Mouse (Mus musculus) bone marrow macrophage, adult 2 months (primary cell): Measurements from ENCODE around the gene Odf3l1. TPM values are rescaled to one million over a fixed set of nuclear protein-coding genes. Genes with fewer than 3 reads are reported as not detected.

Source experiments
- H3K27ac ChIP-seq: 2 replicates; pipeline ENCODE4 v1.5.1; 2012; ENCODE audit warnings: low read depth, low read length; ENCODE audit not compliant: insufficient read depth
- H3K4me1 ChIP-seq: 2 replicates; pipeline ENCODE4 v1.6.1; 2012; ENCODE audit warnings: low read length; ENCODE audit not compliant: control insufficient read depth, insufficient read depth
- H3K4me3 ChIP-seq: 2 replicates; pipeline ENCODE4 v1.5.1; 2012; ENCODE audit warnings: mild to moderate bottlenecking, low read length, moderate library complexity; ENCODE audit not compliant: insufficient read depth
- CTCF ChIP-seq: IDR thresholded peaks from 2 replicates; pipeline ENCODE4 v1.5.1; 2012; ENCODE audit warnings: low read depth, mild to moderate bottlenecking, low read length, moderate library complexity
- POLR2A ChIP-seq: IDR thresholded peaks from 2 replicates; pipeline ENCODE4 v1.6.1; 2012; ENCODE audit warnings: mild to moderate bottlenecking, low read depth, low read length, borderline replicate concordance
- polyA plus RNA-seq: library from polyadenylated mRNA; stranded (reverse); fragments of >200 nt; gene quantifications from 2 replicates; pipeline ENCODE4 v1.2.4, GENCODE M21; 2012; ENCODE audit not compliant: missing spikeins, insufficient read depth, insufficient read length

Gene Odf3l1
- polyA plus RNA-seq, 1 experiment: not detected

GRCm38 (mm10) chr9:56868292-56868691 is 3.8 kb upstream of the Odf3l1 start:
- TF ChIP-seq POLR2A (no peak), CTCF (no peak)
- H3K27ac ChIP-seq: no peak overlapping the region
- H3K4me3 ChIP-seq: no peak overlapping the region
- H3K4me1 ChIP-seq: peaks cover 49% of the 10 kb centered on the region

DNA sequence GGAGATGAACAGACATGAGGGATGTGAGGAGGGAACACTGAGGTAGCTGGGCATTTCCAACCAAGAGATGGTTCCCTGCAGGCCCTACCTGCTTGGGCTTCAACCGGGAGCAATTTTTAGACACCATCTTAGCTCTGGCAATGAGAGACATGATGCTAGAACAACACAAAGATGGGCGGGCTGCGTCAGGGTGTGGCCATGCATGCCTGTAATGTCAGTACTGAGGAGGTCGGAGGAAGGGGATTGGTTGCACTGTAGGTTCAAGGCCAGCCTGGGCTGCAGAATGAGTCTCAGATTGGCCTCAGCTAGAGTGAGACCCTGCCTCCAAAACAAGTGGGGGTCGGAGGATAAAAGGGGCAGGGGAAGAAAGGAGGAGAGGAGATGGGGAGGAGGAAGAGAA is 2.0 kb upstream of the Odf3l1 start:
- peaks cover 31% of the 10 kb centered on the region for H3K4me1 ChIP-seq
- no peak overlapping the region for H3K27ac ChIP-seq
- H3K4me3 ChIP-seq: no peak overlapping the region
- no peak for TF ChIP-seq CTCF
- TF ChIP-seq POLR2A: no peak

GRCm38 (mm10) chr9:56865673-56866400 is 1.4 kb upstream of the Odf3l1 start:
- no peak for TF ChIP-seq POLR2A
- Histone ChIP-seq H3K27ac (no peak overlapping the region), H3K4me3 (no peak overlapping the region), H3K4me1 (peaks cover 25% of the 10 kb centered on the region)

GRCm38 (mm10) chr9:56864832-56865231 is 353 bp upstream of the Odf3l1 start, which contains the start of gene Cspg4:
Cspg4 (plus strand) TSS chr9:56865033.
- H3K4me1 ChIP-seq: peaks cover 16% of the 10 kb centered on the region
- no peak for TF ChIP-seq CTCF
- no peak for TF ChIP-seq POLR2A
- no peak within 1 kb of the TSS for H3K4me3 ChIP-seq
- H3K27ac ChIP-seq: no peak within 1 kb of the TSS

- Histone ChIP-seq H3K27ac (no peak overlapping the region), H3K4me3 (no peak overlapping the region), H3K4me1 (peaks cover 7% of the 10 kb centered on the region; the same call in 1 of the 2 replicates)
- TF ChIP-seq POLR2A (no peak), CTCF (no peak)
These were observed 1.6 kb downstream of the Odf3l1 start for GRCm38 (mm10) chr9:56862863-56863262.

DNA sequence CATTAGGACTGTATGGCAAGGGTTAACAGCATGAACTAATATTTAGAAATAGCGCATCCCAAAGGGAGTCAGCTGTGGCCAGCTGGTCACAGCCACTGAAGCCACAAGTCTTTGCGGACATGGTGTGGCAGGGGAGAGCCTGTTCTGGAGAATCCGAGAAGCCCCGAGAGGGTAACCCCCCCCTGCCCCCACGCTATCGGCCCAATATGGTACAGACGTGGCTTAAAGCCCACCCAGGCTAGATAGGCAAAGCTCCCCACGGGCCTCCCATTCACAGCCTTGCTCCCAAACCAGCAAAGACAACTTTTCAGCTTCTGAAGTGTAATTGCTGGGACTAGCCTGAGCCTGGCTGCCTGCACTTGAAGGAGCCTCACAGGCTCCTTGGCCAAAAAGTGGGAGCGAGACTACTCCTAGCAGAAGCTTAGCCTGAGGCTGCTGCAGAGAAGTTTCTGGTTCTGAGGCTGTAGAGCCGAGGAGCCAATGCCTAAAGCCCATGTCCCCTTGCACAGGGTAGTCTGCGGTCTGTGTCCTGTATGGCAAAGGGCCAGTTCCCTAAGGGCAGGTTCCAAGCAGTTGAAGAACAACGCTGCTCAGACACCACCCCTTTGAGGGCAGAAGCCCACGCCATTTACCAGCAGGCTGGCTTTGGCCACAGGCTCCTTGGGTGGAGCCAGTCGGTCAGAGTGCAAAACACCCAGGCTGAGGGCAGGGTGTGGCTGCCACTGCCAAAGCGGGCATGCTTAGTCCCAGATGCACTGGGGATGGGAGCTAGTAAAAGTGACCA is 3.8 kb downstream of the Odf3l1 start:
- TF ChIP-seq CTCF (no peak), POLR2A (no peak)
- H3K27ac ChIP-seq: no peak overlapping the region
- no peak overlapping the region for H3K4me3 ChIP-seq
- no peaks in the 10 kb centered on the region; the same call in 1 of the 2 replicates for H3K4me1 ChIP-seq

DNA sequence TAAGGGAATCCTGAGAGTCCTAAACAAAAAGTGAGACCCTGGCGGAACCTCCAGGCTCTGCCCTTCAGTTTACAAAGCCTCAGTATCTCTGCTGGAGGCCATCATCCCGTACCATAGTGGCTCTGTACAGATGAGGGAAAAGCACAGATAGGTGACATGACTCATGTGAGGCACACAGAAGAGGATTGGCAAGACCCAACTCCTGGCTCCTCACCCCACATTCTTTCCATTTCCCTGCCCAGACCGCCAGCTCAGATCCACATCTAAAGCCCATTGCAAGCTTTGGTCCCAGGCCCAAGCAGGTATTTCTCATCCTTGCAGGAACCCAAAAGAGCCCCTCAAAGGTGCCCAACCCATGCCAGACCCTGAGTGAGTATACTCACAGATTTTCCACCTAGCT is 4.4 kb downstream of the Odf3l1 start:
- no peaks in the 10 kb centered on the region for H3K4me1 ChIP-seq
- no peak overlapping the region for H3K4me3 ChIP-seq
- no peak overlapping the region for H3K27ac ChIP-seq
- TF ChIP-seq CTCF: no peak
- no peak for TF ChIP-seq POLR2A

DNA sequence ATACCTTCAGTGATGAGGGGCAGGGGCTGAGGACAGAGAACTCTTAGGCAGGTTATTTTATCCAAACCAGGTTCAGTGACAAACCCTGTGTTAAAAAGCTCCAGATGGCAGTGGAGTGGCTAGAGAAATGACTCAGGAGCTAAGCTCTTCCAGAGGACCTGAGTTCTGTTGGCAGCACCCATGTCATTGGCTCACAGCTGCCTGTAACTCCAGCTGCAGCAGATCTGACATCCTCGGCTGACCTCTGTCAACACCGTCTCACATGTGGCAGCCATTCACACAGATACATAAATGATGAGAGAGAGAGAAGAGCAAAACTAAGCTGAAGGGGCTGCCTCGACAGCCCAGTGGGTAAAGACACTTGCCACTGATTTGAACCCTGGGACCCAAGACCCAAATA is 7.0 kb downstream of the Odf3l1 start:
- Histone ChIP-seq H3K4me1 (no peaks in the 10 kb centered on the region), H3K27ac (no peak overlapping the region), H3K4me3 (no peak overlapping the region)
- TF ChIP-seq CTCF: no peak
- TF ChIP-seq POLR2A: no peak

DNA sequence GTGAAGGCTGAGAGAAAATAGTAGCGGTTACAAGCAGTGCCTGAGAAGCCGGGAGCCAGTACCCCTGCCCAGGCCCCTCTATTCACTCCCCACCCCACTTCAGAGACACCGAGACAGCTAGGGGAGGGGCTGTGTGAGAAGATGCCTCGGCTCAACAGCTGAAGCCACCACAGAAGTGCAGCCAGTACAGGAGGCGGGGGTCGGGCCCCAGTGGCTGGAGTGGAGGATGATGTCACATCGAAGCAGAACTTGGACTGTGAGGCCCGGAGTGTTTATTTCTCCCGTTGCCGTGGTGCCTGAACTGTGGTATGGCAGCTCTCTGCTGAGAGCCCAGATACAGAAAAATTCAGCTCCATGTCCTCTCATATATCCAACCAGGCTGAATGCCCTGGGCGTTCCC is 12.7 kb downstream of the Odf3l1 start:
- Histone ChIP-seq H3K4me3 (no peak overlapping the region), H3K27ac (no peak overlapping the region), H3K4me1 (peaks cover 3% of the 10 kb centered on the region)
- TF ChIP-seq POLR2A: no peak
- TF ChIP-seq CTCF: no peak

GRCm38 (mm10) chr9:56850905-56851252 is 13.6 kb downstream of the Odf3l1 start:
- no peak overlapping the region for H3K27ac ChIP-seq
- TF ChIP-seq CTCF: no peak

More at GRCm38 (mm10) chr9:56850905-56851252, 13.6 kb downstream of the Odf3l1 start:
- H3K4me1 ChIP-seq: peaks cover 3% of the 10 kb centered on the region
- no peak overlapping the region for H3K4me3 ChIP-seq
